Comparison of ENCODE assay signal across 16 mouse cellular contexts in the genomic region with DNA sequence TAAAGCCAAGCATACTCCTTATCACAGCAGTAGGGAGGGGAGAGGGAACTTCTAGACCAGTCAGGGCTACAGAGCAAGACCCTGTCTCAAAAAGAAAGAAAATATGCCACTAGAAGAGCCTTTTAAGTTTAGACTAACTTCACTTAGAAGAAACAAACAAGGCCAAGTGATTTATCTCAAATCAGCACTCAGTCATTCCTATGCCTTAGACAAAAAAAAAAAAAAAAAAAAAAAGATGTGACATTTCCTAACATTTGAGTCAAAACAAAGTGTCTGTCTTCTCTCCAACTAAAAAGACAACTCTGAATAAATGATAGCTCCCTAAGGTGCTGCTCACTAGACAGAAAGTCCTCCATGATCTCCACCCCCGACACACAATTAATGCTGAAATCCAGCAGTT.
"Had no signal": no experiment of that assay in that cellular context is flagged by ENCODE, and none has a peak within 500 bp of the region (broad histone marks: within the 10 kb centered on the region; RNA-seq: fewer than 3 reads in every experiment).

No protein-coding gene starts in this region.

- H3K4me3 ChIP-seq: neural tube, embryonic 13.5 days; neural tube, embryonic 15.5 days; stomach, embryonic 15.5 days had no signal

- H3K9me3 ChIP-seq: neural tube, embryonic 13.5 days; neural tube, embryonic 15.5 days; stomach, embryonic 15.5 days had no signal

- DNase-seq: retina, postnatal 1 day; right cerebral cortex, adult 18-20 months; right cerebral cortex, postnatal 14 days; right cerebral cortex, postnatal 25 days; right cerebral cortex, postnatal 4 days; spleen, adult 18-20 months; thymus, adult 18-20 months; thymus, adult 2 months; thymus, postnatal 14 days; thymus, postnatal 25 days; thymus, postnatal 36 days; thymus, postnatal 4 days had no signal

- H3K9ac ChIP-seq: neural tube, embryonic 13.5 days; neural tube, embryonic 15.5 days; stomach, embryonic 15.5 days had no signal

- H3K27ac ChIP-seq: neural tube, embryonic 13.5 days; neural tube, embryonic 15.5 days; stomach, embryonic 15.5 days; stomach, postnatal 0 days had no signal

- H3K4me2 ChIP-seq: neural tube, embryonic 13.5 days; neural tube, embryonic 15.5 days; stomach, embryonic 15.5 days had no signal

- H3K36me3 ChIP-seq: neural tube, embryonic 13.5 days; neural tube, embryonic 15.5 days; stomach, embryonic 15.5 days had no signal

- H3K27me3 ChIP-seq: neural tube, embryonic 13.5 days; neural tube, embryonic 15.5 days; stomach, embryonic 15.5 days had no signal
